Mouse (Mus musculus) liver, postnatal 0 days (tissue): ENCODE results near the gene 4930470P17Rik.

Experiments
- CTCF ChIP-seq: sonication (generic); IDR thresholded peaks from 2 replicates; pipeline ENCODE4 v1.5.1; 2016; ENCODE audit warnings: antibody characterized with exemption, low read depth
- EP300 ChIP-seq: IDR thresholded peaks from 2 replicates; pipeline ENCODE4 v1.6.1; 2016; ENCODE audit warnings: antibody characterized with exemption, low read depth, mild to moderate bottlenecking

DNA sequence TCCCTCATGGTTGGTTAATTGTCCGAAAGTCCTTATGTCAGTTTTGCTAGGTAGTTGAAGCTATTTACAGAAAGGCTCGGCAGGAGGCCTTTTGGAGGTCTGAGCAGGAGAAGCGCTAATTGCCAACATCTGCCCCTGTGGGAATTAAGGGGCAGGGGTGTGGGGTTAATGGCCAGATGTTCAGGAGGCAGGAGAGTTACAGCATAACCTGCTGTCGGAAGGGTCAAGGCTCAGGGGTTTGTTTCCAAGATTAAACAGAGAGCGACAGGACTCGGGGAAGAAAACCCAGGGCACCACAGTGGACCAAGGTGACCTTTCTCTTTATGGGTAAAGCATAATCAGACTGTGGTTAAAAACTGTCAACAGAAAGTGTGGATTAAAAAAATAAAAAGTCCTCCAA lies 54.3 kb downstream of the 4930470P17Rik start:
- TF ChIP-seq CTCF, result no peak
- no peak for TF ChIP-seq EP300
